Mouse (Mus musculus): ENCODE measurements around the gene Adgra1. TPM values are rescaled to one million over a fixed set of nuclear protein-coding genes. Genes with fewer than 3 reads are reported as not detected.

Adgra1 gene
- total and polyA plus RNA-seq, 2 experiments from 2014 or later: 0.12 TPM; not detected in 1

DNA sequence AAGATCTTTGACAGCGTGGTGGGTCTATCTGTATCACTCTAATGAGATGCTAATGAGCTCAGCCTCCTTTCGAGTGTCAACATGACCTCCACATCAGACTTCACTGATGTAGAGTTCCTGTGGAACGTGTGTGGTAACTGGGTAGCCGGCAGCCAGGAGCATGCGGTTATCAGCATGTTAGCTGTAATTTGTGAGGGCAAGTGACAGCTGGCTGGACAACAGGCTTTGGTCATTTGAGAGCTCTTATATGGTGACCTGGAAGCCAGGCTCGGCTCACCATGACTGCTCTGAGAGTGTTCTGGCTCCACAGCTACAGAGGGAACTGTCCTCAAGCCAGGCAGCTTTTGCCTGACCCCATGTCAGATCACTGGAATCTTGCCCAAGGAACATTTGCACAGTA lies 8.4 kb downstream of the Adgra1 start:
- Histone ChIP-seq H3K27ac (ENCODE audit: low read depth) (no peak overlapping the region), H3K4me3 (ENCODE audit: low read depth, low read length) (no peak overlapping the region), H3K9ac (replicated peaks; ENCODE audit: low read depth, low read length) (no peak overlapping the region), H3K27me3 (ENCODE audit: control insufficient read depth, insufficient read depth, low read length) (no peaks in the 10 kb centered on the region), H3K36me3 (replicated peaks; ENCODE audit: control insufficient read depth, insufficient read depth, low read length) (no peaks in the 10 kb centered on the region), H3K4me2 (ENCODE audit: low read depth, low read length) (no peak overlapping the region), H3K9me3 (replicated peaks; ENCODE audit: control insufficient read depth, low read length) (no peaks in the 10 kb centered on the region), H3K4me1 (ENCODE audit: control insufficient read depth, insufficient read depth) (no peaks in the 10 kb centered on the region)
- 46% methylated on average over 6 of the region's 6 CpGs for WGBS
- TF ChIP-seq CTCF (IDR thresholded peaks at IDR 0.05; ENCODE audit: low read depth): no peak
- TF ChIP-seq EP300 (IDR thresholded peaks at IDR 0.05; ENCODE audit: low read depth): no peak
- ATAC-seq (ENCODE audit: insufficient read depth, low read depth) (no peak), DNase-seq (ENCODE audit: low spot score) (no peak)

DNA sequence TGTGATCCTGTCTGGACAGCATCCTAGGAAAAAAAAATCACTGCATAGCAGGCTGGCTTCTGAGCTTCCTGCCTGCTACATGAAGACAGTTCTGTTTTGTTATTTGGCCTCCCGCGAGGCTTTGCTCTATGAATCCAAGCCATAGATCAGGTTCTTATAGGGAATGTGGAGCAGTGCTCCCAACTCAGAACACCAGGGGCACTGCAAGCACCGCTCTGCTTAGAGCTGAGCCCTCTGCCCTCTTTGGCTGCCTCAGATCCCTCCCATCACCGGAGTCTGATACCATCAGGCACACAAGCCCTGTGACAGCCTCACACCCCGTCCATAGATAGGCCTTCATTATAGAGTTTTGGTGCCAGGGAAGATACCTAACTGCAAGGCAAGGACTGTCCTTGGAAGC lies 9.2 kb downstream of the Adgra1 start:
- no peak overlapping the region for H3K27ac ChIP-seq (ENCODE audit: low read depth)
- no peaks in the 10 kb centered on the region for H3K9me3 ChIP-seq (replicated peaks; ENCODE audit: control insufficient read depth, low read length)
- no peak for ATAC-seq (ENCODE audit: insufficient read depth, low read depth)
- DNase-seq (ENCODE audit: low spot score): no peak
- no peak overlapping the region for H3K9ac ChIP-seq (replicated peaks; ENCODE audit: low read depth, low read length)
- WGBS: 37% methylated on average over 5 of the region's 5 CpGs
- H3K4me1 ChIP-seq (ENCODE audit: control insufficient read depth, insufficient read depth): no peaks in the 10 kb centered on the region
- no peak for TF ChIP-seq CTCF (IDR thresholded peaks at IDR 0.05; ENCODE audit: low read depth)
- no peak for TF ChIP-seq EP300 (IDR thresholded peaks at IDR 0.05; ENCODE audit: low read depth)
- no peak overlapping the region for H3K4me3 ChIP-seq (ENCODE audit: low read depth, low read length)
- H3K36me3 ChIP-seq (replicated peaks; ENCODE audit: control insufficient read depth, insufficient read depth, low read length): no peaks in the 10 kb centered on the region
- H3K27me3 ChIP-seq (ENCODE audit: control insufficient read depth, insufficient read depth, low read length): no peaks in the 10 kb centered on the region
- no peak overlapping the region for H3K4me2 ChIP-seq (ENCODE audit: low read depth, low read length)

DNA sequence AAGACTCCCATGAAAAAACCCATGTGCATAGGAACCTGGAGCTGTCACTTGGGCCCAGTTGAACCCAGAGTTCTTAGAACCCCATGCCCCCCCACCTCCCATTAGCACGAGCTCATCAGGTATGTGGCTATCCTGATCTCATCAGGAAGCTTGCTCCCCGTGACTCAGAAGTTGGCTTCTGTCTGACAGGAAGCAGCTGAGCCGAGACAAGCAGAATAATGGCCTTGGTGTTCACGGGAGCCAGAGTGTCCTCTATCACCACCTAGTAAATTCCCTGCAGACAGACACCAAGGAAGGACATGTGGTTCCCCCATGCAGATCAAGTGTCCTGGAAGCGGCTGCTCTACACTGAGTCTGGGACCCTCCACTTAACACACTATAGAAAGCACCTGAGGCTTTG lies 9.8 kb downstream of the Adgra1 start:
- no peak overlapping the region for H3K4me2 ChIP-seq (ENCODE audit: low read depth, low read length)
- DNase-seq (ENCODE audit: low spot score): no peak
- H3K4me3 ChIP-seq (ENCODE audit: low read depth, low read length): no peak overlapping the region
- no peaks in the 10 kb centered on the region for H3K36me3 ChIP-seq (replicated peaks; ENCODE audit: control insufficient read depth, insufficient read depth, low read length)
- H3K27me3 ChIP-seq (ENCODE audit: control insufficient read depth, insufficient read depth, low read length): no peaks in the 10 kb centered on the region
- WGBS: 21% methylated on average over 5 of the region's 5 CpGs
- H3K9me3 ChIP-seq (replicated peaks; ENCODE audit: control insufficient read depth, low read length): no peaks in the 10 kb centered on the region
- no peak for ATAC-seq (ENCODE audit: insufficient read depth, low read depth)
- H3K27ac ChIP-seq (ENCODE audit: low read depth): no peak overlapping the region
- TF ChIP-seq CTCF (IDR thresholded peaks at IDR 0.05; ENCODE audit: low read depth) (no peak), EP300 (IDR thresholded peaks at IDR 0.05; ENCODE audit: low read depth) (no peak)
- H3K4me1 ChIP-seq (ENCODE audit: control insufficient read depth, insufficient read depth): no peaks in the 10 kb centered on the region
- no peak overlapping the region for H3K9ac ChIP-seq (replicated peaks; ENCODE audit: low read depth, low read length)

DNA sequence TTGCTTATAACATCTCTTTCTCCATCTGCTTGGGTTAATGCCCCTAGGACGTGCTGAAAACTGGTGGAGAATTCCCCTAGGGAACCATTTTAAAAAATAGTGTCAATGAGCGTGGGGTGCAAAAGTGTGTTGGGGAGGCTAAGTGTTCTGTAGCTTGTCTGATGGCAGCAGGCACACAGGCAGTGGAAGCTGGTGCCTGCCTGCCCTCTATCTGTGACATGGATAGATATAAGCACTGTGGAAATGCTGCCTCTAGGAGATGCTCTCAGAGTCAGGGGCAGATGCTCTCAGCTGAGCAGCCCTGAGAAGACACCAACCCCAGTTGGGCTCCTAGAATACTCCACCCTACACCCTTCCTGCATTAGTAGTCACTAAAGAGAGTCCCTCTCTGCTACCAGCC lies 11.1 kb downstream of the Adgra1 start:
- H3K9me3 ChIP-seq (replicated peaks; ENCODE audit: control insufficient read depth, low read length): no peaks in the 10 kb centered on the region
- DNase-seq (ENCODE audit: low spot score): no peak
- H3K4me3 ChIP-seq (ENCODE audit: low read depth, low read length): no peak overlapping the region
- no peak overlapping the region for H3K27ac ChIP-seq (ENCODE audit: low read depth)
- H3K4me1 ChIP-seq (ENCODE audit: control insufficient read depth, insufficient read depth): no peaks in the 10 kb centered on the region
- H3K9ac ChIP-seq (replicated peaks; ENCODE audit: low read depth, low read length): no peak overlapping the region
- no peak for ATAC-seq (ENCODE audit: insufficient read depth, low read depth)
- no peaks in the 10 kb centered on the region for H3K27me3 ChIP-seq (ENCODE audit: control insufficient read depth, insufficient read depth, low read length)
- no peak overlapping the region for H3K4me2 ChIP-seq (ENCODE audit: low read depth, low read length)
- no peaks in the 10 kb centered on the region for H3K36me3 ChIP-seq (replicated peaks; ENCODE audit: control insufficient read depth, insufficient read depth, low read length)
- TF ChIP-seq EP300 (IDR thresholded peaks at IDR 0.05; ENCODE audit: low read depth): no peak
- TF ChIP-seq CTCF (IDR thresholded peaks at IDR 0.05; ENCODE audit: low read depth): no peak
- WGBS: 72% methylated on average over 2 of the region's 2 CpGs

DNA sequence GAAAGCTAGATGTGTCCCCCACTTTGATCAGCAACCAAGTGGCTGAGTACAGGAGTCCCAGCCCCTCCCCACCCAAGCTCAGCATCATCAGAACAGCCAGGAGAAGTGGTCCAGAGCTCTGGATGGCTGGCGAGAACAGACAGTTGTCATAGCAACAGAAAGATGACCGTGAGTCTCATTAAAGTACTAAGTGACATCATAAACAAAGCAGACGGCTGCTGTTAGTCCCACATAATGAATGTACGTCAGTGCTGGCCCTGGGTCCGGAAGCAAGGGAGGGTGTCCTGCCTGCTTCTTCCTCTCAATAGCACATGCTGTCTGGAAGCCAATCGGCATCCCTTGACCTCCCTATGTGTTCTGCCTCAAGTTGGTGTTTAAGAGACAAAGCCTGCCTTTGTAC lies 16.2 kb downstream of the Adgra1 start:
- Histone ChIP-seq H3K27me3 (ENCODE audit: control insufficient read depth, insufficient read depth, low read length) (no peaks in the 10 kb centered on the region), H3K27ac (ENCODE audit: low read depth) (no peak overlapping the region), H3K4me2 (ENCODE audit: low read depth, low read length) (no peak overlapping the region), H3K4me1 (ENCODE audit: control insufficient read depth, insufficient read depth) (no peaks in the 10 kb centered on the region), H3K36me3 (replicated peaks; ENCODE audit: control insufficient read depth, insufficient read depth, low read length) (no peaks in the 10 kb centered on the region), H3K4me3 (ENCODE audit: low read depth, low read length) (no peak overlapping the region), H3K9me3 (replicated peaks; ENCODE audit: control insufficient read depth, low read length) (no peaks in the 10 kb centered on the region), H3K9ac (replicated peaks; ENCODE audit: low read depth, low read length) (no peak overlapping the region)
- 52% methylated on average over 6 of the region's 6 CpGs for WGBS
- no peak for ATAC-seq (ENCODE audit: insufficient read depth, low read depth)
- DNase-seq (ENCODE audit: low spot score): no peak
- no peak for TF ChIP-seq EP300 (IDR thresholded peaks at IDR 0.05; ENCODE audit: low read depth)
- TF ChIP-seq CTCF (IDR thresholded peaks at IDR 0.05; ENCODE audit: low read depth): no peak

DNA sequence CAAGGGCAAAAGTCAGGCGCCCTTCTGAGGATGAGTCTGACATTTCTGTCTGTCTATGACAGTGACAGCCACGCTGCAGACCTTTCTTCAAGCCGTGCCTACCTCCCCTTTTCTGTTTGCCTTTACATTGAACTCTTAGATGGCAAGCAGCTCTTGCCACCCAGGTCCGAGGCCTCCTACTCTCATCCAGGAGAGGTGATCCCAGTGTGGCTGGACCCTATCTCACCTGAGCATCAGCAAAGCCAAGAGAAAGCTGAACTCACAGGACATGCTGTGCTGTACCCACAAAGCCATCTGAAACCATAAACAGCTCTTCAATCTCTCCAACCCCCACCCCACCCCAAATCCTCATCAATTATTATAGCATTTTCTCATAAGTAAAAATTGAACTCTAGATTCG lies 16.7 kb downstream of the Adgra1 start:
- TF ChIP-seq CTCF (IDR thresholded peaks at IDR 0.05; ENCODE audit: low read depth): no peak
- TF ChIP-seq EP300 (IDR thresholded peaks at IDR 0.05; ENCODE audit: low read depth): no peak
- no peak overlapping the region for H3K4me2 ChIP-seq (ENCODE audit: low read depth, low read length)
- H3K27me3 ChIP-seq (ENCODE audit: control insufficient read depth, insufficient read depth, low read length): no peaks in the 10 kb centered on the region
- WGBS: 67% methylated on average over 5 of the region's 5 CpGs
- no peaks in the 10 kb centered on the region for H3K9me3 ChIP-seq (replicated peaks; ENCODE audit: control insufficient read depth, low read length)
- H3K4me3 ChIP-seq (ENCODE audit: low read depth, low read length): no peak overlapping the region
- ATAC-seq (ENCODE audit: insufficient read depth, low read depth): no peak
- H3K9ac ChIP-seq (replicated peaks; ENCODE audit: low read depth, low read length): no peak overlapping the region
- H3K4me1 ChIP-seq (ENCODE audit: control insufficient read depth, insufficient read depth): no peaks in the 10 kb centered on the region
- DNase-seq (ENCODE audit: low spot score): no peak
- H3K27ac ChIP-seq (ENCODE audit: low read depth): no peak overlapping the region
- no peaks in the 10 kb centered on the region for H3K36me3 ChIP-seq (replicated peaks; ENCODE audit: control insufficient read depth, insufficient read depth, low read length)

All from heart, postnatal 0 days (tissue).